Mouse (Mus musculus): ENCODE data around the gene Cdkn2d. TPM values are rescaled to one million over a fixed set of nuclear protein-coding genes. Genes with fewer than 3 reads are reported as not detected.
"Not testable (repeated sequence)": the region's sequence is repeated elsewhere in the genome, so short reads cannot be mapped to it uniquely, and the experiment has no call there.

Cdkn2d gene
- polyA plus RNA-seq, 1 experiment = 98.6 TPM

GRCm38 (mm10) chr9:21274336-21274735 lies 16.9 kb downstream of the Cdkn2d start:
- TF ChIP-seq CTCF (IDR thresholded peaks at IDR 0.05; ENCODE audit: control insufficient read depth, insufficient read depth, insufficient replicate concordance, low read depth, low read length) = no peak
- no peak for TF ChIP-seq POLR2A (IDR thresholded peaks at IDR 0.05; ENCODE audit: control insufficient read depth, low read depth, low read length)
- no peaks in the 10 kb centered on the region; the same call in none of the 2 replicates for H3K36me3 ChIP-seq (ENCODE audit: control insufficient read depth, insufficient read depth, low read length)
- H3K27me3 ChIP-seq (ENCODE audit: control insufficient read depth, insufficient read depth, low read length) = no peaks in the 10 kb centered on the region
- H3K4me3 ChIP-seq (ENCODE audit: control insufficient read depth, low read depth, low read length) = no peak overlapping the region
- no peaks in the 10 kb centered on the region; the same call in 1 of the 2 replicates for H3K4me1 ChIP-seq (ENCODE audit: control insufficient read depth, insufficient read depth, low read length)
- no peak overlapping the region for H3K27ac ChIP-seq (ENCODE audit: control insufficient read depth, insufficient read depth, low read depth, low read length)

DNA sequence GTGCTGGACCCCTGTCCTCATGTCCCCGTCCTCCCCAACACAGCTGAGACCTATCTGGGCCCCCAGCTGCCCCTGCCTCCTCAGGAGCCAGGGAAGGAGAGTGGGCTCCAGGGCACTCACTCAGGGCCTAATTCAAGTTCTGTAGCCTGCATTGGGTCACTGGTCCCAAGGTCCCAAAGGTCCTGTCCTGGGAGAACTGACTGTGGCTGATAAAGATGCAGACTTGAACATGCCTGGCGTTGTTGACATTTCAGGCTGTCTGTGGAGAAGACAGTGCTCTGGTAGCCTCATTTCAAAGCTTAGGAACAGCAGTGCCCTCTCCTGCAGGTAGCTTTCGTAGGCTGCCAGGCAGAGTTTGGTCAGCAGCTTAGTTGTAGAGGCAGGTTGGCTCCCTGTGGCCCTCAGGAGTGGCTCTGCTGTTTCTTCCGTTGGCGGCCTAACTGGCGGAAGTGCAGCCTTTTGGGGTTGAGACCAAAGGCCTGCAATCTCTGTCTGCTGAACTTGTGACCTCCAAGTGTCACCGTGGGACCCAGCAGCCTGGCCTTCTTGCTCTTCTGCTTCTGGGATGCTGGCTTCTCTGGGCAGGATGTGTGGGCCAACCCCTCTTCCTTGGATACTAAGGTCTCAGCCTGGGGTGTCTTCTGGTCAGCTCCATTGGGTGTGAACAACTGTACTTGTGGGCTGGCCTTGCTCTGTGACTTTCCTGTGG lies 17.5 kb downstream of the Cdkn2d start:
- TF ChIP-seq CTCF (IDR thresholded peaks at IDR 0.05; ENCODE audit: control insufficient read depth, insufficient read depth, insufficient replicate concordance, low read depth, low read length) (no peak), POLR2A (IDR thresholded peaks at IDR 0.05; ENCODE audit: control insufficient read depth, low read depth, low read length) (no peak)
- Histone ChIP-seq H3K36me3 (ENCODE audit: control insufficient read depth, insufficient read depth, low read length) (no peaks in the 10 kb centered on the region; the same call in none of the 2 replicates), H3K4me3 (ENCODE audit: control insufficient read depth, low read depth, low read length) (no peak overlapping the region), H3K27ac (ENCODE audit: control insufficient read depth, insufficient read depth, low read depth, low read length) (no peak overlapping the region), H3K27me3 (ENCODE audit: control insufficient read depth, insufficient read depth, low read length) (no peaks in the 10 kb centered on the region), H3K4me1 (ENCODE audit: control insufficient read depth, insufficient read depth, low read length) (no peaks in the 10 kb centered on the region; the same call in 1 of the 2 replicates)

- H3K36me3 ChIP-seq (ENCODE audit: control insufficient read depth, insufficient read depth, low read length) = no peaks in the 10 kb centered on the region; the same call in 1 of the 2 replicates
- no peaks in the 10 kb centered on the region; the same call in 1 of the 2 replicates for H3K4me1 ChIP-seq (ENCODE audit: control insufficient read depth, insufficient read depth, low read length)
- no peak overlapping the region for H3K4me3 ChIP-seq (ENCODE audit: control insufficient read depth, low read depth, low read length)
- no peak overlapping the region for H3K27ac ChIP-seq (ENCODE audit: control insufficient read depth, insufficient read depth, low read depth, low read length)
- H3K27me3 ChIP-seq (ENCODE audit: control insufficient read depth, insufficient read depth, low read length) = no peaks in the 10 kb centered on the region
- TF ChIP-seq CTCF (IDR thresholded peaks at IDR 0.05; ENCODE audit: control insufficient read depth, insufficient read depth, insufficient replicate concordance, low read depth, low read length) (no peak), POLR2A (IDR thresholded peaks at IDR 0.05; ENCODE audit: control insufficient read depth, low read depth, low read length) (no peak)
Observed at GRCm38 (mm10) chr9:21273094-21273493, 18.1 kb downstream of the Cdkn2d start.

DNA sequence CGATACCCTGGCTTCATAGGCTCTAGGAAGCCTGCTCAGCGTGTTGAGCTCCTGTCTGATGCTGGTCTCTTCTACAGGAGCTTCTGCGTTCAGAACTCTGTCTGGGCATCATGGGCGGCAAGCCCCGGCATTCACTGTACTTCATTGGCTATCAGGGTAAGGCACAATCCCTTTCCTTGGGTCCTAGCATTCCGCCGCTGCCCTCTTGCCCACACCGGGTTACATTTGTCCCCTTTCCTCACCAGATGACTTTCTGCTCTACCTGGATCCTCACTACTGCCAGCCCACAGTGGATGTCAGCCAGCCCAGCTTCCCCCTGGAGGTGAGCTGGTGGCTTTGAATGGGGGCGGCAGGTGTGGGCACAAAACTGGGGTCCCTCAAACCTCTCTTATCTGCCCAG lies 18.8 kb downstream of the Cdkn2d start:
- TF ChIP-seq CTCF (IDR thresholded peaks at IDR 0.05; ENCODE audit: control insufficient read depth, insufficient read depth, insufficient replicate concordance, low read depth, low read length) (no peak), POLR2A (IDR thresholded peaks at IDR 0.05; ENCODE audit: control insufficient read depth, low read depth, low read length) (no peak)
- no peak overlapping the region for H3K4me3 ChIP-seq (ENCODE audit: control insufficient read depth, low read depth, low read length)
- no peak overlapping the region for H3K27ac ChIP-seq (ENCODE audit: control insufficient read depth, insufficient read depth, low read depth, low read length)
- no peaks in the 10 kb centered on the region for H3K27me3 ChIP-seq (ENCODE audit: control insufficient read depth, insufficient read depth, low read length)
- no peaks in the 10 kb centered on the region; the same call in 1 of the 2 replicates for H3K36me3 ChIP-seq (ENCODE audit: control insufficient read depth, insufficient read depth, low read length)
- no peaks in the 10 kb centered on the region; the same call in 1 of the 2 replicates for H3K4me1 ChIP-seq (ENCODE audit: control insufficient read depth, insufficient read depth, low read length)

- not testable (repeated sequence) for H3K27ac ChIP-seq (ENCODE audit: control insufficient read depth, insufficient read depth, low read depth, low read length); H3K4me1 ChIP-seq (ENCODE audit: control insufficient read depth, insufficient read depth, low read length); H3K27me3 ChIP-seq (ENCODE audit: control insufficient read depth, insufficient read depth, low read length); H3K36me3 ChIP-seq (ENCODE audit: control insufficient read depth, insufficient read depth, low read length); H3K4me3 ChIP-seq (ENCODE audit: control insufficient read depth, low read depth, low read length)
Observed at GRCm38 (mm10) chr9:21269590-21269989, 21.6 kb downstream of the Cdkn2d start.

DNA sequence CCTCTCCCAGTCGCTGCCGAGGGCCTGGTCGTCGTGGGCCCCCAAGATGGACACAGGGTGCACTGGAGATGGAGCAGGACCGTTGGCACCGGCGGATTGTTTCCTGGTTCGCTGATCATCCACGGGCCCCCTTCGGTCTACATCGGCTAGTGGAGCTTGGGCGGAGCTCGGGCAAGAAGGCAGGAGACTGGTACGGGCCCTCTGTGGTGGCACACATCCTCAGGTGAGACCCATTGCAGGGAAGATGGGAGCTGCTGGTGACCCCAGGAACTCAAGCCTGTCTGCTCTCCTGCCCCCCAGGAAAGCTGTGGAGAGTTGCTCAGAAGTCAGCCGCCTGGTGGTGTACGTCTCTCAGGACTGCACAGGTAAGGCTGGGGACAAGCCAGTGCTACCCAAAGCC lies 22.9 kb downstream of the Cdkn2d start:
- Histone ChIP-seq H3K4me3 (ENCODE audit: control insufficient read depth, low read depth, low read length) (no peak overlapping the region), H3K36me3 (ENCODE audit: control insufficient read depth, insufficient read depth, low read length) (no peaks in the 10 kb centered on the region; the same call in 1 of the 2 replicates), H3K4me1 (ENCODE audit: control insufficient read depth, insufficient read depth, low read length) (peaks cover 12% of the 10 kb centered on the region), H3K27me3 (ENCODE audit: control insufficient read depth, insufficient read depth, low read length) (no peaks in the 10 kb centered on the region), H3K27ac (ENCODE audit: control insufficient read depth, insufficient read depth, low read depth, low read length) (no peak overlapping the region)
- TF ChIP-seq CTCF (IDR thresholded peaks at IDR 0.05; ENCODE audit: control insufficient read depth, insufficient read depth, insufficient replicate concordance, low read depth, low read length) = no peak
- no peak for TF ChIP-seq POLR2A (IDR thresholded peaks at IDR 0.05; ENCODE audit: control insufficient read depth, low read depth, low read length)

GRCm38 (mm10) chr9:21266889-21267288 lies 24.3 kb downstream of the Cdkn2d start:
- H3K27me3 ChIP-seq (ENCODE audit: control insufficient read depth, insufficient read depth, low read length) = no peaks in the 10 kb centered on the region
- H3K4me1 ChIP-seq (ENCODE audit: control insufficient read depth, insufficient read depth, low read length) = peaks cover 12% of the 10 kb centered on the region
- no peak overlapping the region for H3K27ac ChIP-seq (ENCODE audit: control insufficient read depth, insufficient read depth, low read depth, low read length)
- no peaks in the 10 kb centered on the region; the same call in 1 of the 2 replicates for H3K36me3 ChIP-seq (ENCODE audit: control insufficient read depth, insufficient read depth, low read length)
- no peak overlapping the region for H3K4me3 ChIP-seq (ENCODE audit: control insufficient read depth, low read depth, low read length)
- TF ChIP-seq CTCF (IDR thresholded peaks at IDR 0.05; ENCODE audit: control insufficient read depth, insufficient read depth, insufficient replicate concordance, low read depth, low read length) (no peak), POLR2A (IDR thresholded peaks at IDR 0.05; ENCODE audit: control insufficient read depth, low read depth, low read length) (no peak)

Measured in testis, adult 2 months (tissue).